Mouse (Mus musculus): ENCODE data around the gene Carf. TPM values are rescaled to one million over a fixed set of nuclear protein-coding genes. Genes with fewer than 3 reads are reported as not detected.
"Not testable (repeated sequence)": the region's sequence is repeated elsewhere in the genome, so short reads cannot be mapped to it uniquely, and the experiment has no call there.

The Carf gene
- polyA plus RNA-seq, 1 experiment from 2014 or later, result 7.6 TPM

GRCm38 (mm10) chr1:60137346-60137745 is 39.3 kb downstream of the Carf start:
- Histone ChIP-seq H3K27ac (no peak overlapping the region), H3K4me1 (replicated peaks) (no peaks in the 10 kb centered on the region), H3K4me3 (no peak overlapping the region), H3K9ac (no peak overlapping the region), H3K36me3 (peaks cover 18% of the 10 kb centered on the region), H3K27me3 (no peaks in the 10 kb centered on the region), H3K9me3 (no peaks in the 10 kb centered on the region), H3K4me2 (no peak overlapping the region)
- 41% methylated on average over 9 of the region's 9 CpGs for WGBS
- no peak for ATAC-seq (ENCODE audit: low FRiP score)

- Histone ChIP-seq H3K27me3 (no peaks in the 10 kb centered on the region), H3K4me2 (no peak overlapping the region), H3K9me3 (no peaks in the 10 kb centered on the region), H3K4me1 (replicated peaks) (no peaks in the 10 kb centered on the region), H3K9ac (no peak overlapping the region), H3K4me3 (no peak overlapping the region), H3K27ac (no peak overlapping the region), H3K36me3 (no peaks in the 10 kb centered on the region)
- no peak for ATAC-seq (ENCODE audit: low FRiP score)
- 61% methylated on average over 5 of the region's 5 CpGs for WGBS
Measured at GRCm38 (mm10) chr1:60152700-60153099, 54.7 kb downstream of the Carf start.

GRCm38 (mm10) chr1:60156651-60157050 is 58.6 kb downstream of the Carf start:
- no peak for ATAC-seq (ENCODE audit: low FRiP score)
- H3K27me3 ChIP-seq, result no peaks in the 10 kb centered on the region
- H3K4me1 ChIP-seq (replicated peaks), result no peaks in the 10 kb centered on the region
- WGBS, result 87% methylated on average over 7 of the region's 7 CpGs
- H3K36me3 ChIP-seq, result no peaks in the 10 kb centered on the region
- no peak overlapping the region for H3K27ac ChIP-seq
- H3K9ac ChIP-seq, result no peak overlapping the region
- no peaks in the 10 kb centered on the region for H3K9me3 ChIP-seq
- no peak overlapping the region for H3K4me3 ChIP-seq
- H3K4me2 ChIP-seq, result no peak overlapping the region

GRCm38 (mm10) chr1:60158411-60158810 is 60.4 kb downstream of the Carf start:
- H3K27me3 ChIP-seq, result no peaks in the 10 kb centered on the region
- H3K4me3 ChIP-seq, result no peak overlapping the region
- H3K36me3 ChIP-seq, result no peaks in the 10 kb centered on the region
- no peaks in the 10 kb centered on the region for H3K4me1 ChIP-seq (replicated peaks)
- ATAC-seq (ENCODE audit: low FRiP score), result no peak
- H3K27ac ChIP-seq, result no peak overlapping the region
- no peaks in the 10 kb centered on the region for H3K9me3 ChIP-seq
- no peak overlapping the region for H3K4me2 ChIP-seq
- 64% methylated on average over 3 of the region's 3 CpGs for WGBS
- H3K9ac ChIP-seq, result no peak overlapping the region

- H3K4me2 ChIP-seq, result no peak overlapping the region
- H3K4me1 ChIP-seq (replicated peaks), result no peaks in the 10 kb centered on the region
- H3K27me3 ChIP-seq, result no peaks in the 10 kb centered on the region
- H3K9me3 ChIP-seq, result no peaks in the 10 kb centered on the region
- H3K9ac ChIP-seq, result no peak overlapping the region
- WGBS, result 89% methylated on average over 3 of the region's 3 CpGs
- no peak overlapping the region for H3K27ac ChIP-seq
- no peaks in the 10 kb centered on the region for H3K36me3 ChIP-seq
- ATAC-seq (ENCODE audit: low FRiP score), result no peak
- H3K4me3 ChIP-seq, result no peak overlapping the region
Measured at GRCm38 (mm10) chr1:60163676-60164075, 65.6 kb downstream of the Carf start.

- no peak overlapping the region for H3K4me3 ChIP-seq
- ATAC-seq (ENCODE audit: low FRiP score), result no peak
- no peak overlapping the region for H3K4me2 ChIP-seq
- H3K9me3 ChIP-seq, result no peaks in the 10 kb centered on the region
- no peaks in the 10 kb centered on the region for H3K27me3 ChIP-seq
- 82% methylated on average over 2 of the region's 2 CpGs for WGBS
- H3K4me1 ChIP-seq (replicated peaks), result no peaks in the 10 kb centered on the region
- no peaks in the 10 kb centered on the region for H3K36me3 ChIP-seq
- no peak overlapping the region for H3K9ac ChIP-seq
- H3K27ac ChIP-seq, result no peak overlapping the region
Measured at GRCm38 (mm10) chr1:60169626-60170025, 71.6 kb downstream of the Carf start.

GRCm38 (mm10) chr1:60170251-60170650 is 72.2 kb downstream of the Carf start:
- WGBS, result 84% methylated on average over 2 of the region's 2 CpGs
- Histone ChIP-seq H3K4me1 (replicated peaks) (no peaks in the 10 kb centered on the region), H3K36me3 (no peaks in the 10 kb centered on the region), H3K9me3 (no peaks in the 10 kb centered on the region), H3K27me3 (no peaks in the 10 kb centered on the region), H3K9ac (no peak overlapping the region), H3K4me2 (no peak overlapping the region), H3K27ac (no peak overlapping the region), H3K4me3 (no peak overlapping the region)
- ATAC-seq (ENCODE audit: low FRiP score), result no peak

GRCm38 (mm10) chr1:60173119-60173518 is 75.1 kb downstream of the Carf start:
- Histone ChIP-seq H3K4me1 (replicated peaks) (no peaks in the 10 kb centered on the region), H3K4me3 (no peak overlapping the region), H3K9me3 (no peaks in the 10 kb centered on the region), H3K27ac (no peak overlapping the region), H3K27me3 (no peaks in the 10 kb centered on the region), H3K9ac (no peak overlapping the region), H3K36me3 (no peaks in the 10 kb centered on the region), H3K4me2 (no peak overlapping the region)
- 90% methylated on average over 3 of the region's 3 CpGs for WGBS
- ATAC-seq (ENCODE audit: low FRiP score), result no peak

- H3K9me3 ChIP-seq; H3K4me3 ChIP-seq; H3K9ac ChIP-seq; ATAC-seq (ENCODE audit: low FRiP score); H3K27me3 ChIP-seq; H3K36me3 ChIP-seq; H3K4me2 ChIP-seq; H3K27ac ChIP-seq: not testable (repeated sequence)
- H3K4me1 ChIP-seq (replicated peaks), result peaks cover 13% of the 10 kb centered on the region
- 94% methylated on average over 1 of the region's 1 CpGs for WGBS
Measured at GRCm38 (mm10) chr1:60177814-60178213, 79.8 kb downstream of the Carf start.

GRCm38 (mm10) chr1:60179376-60179775 is 81.3 kb downstream of the Carf start:
- H3K27me3 ChIP-seq, result no peaks in the 10 kb centered on the region
- H3K9me3 ChIP-seq, result no peaks in the 10 kb centered on the region
- H3K9ac ChIP-seq, result peak overlapping the region; percentile 94
- peak overlapping the region; percentile 90 for H3K4me3 ChIP-seq
- 37% methylated on average over 4 of the region's 4 CpGs for WGBS
- H3K27ac ChIP-seq, result peak overlapping the region; percentile 96
- H3K4me2 ChIP-seq, result peak overlapping the region; percentile 56
- no peak for ATAC-seq (ENCODE audit: low FRiP score)
- H3K4me1 ChIP-seq (replicated peaks), result peaks cover 13% of the 10 kb centered on the region
- H3K36me3 ChIP-seq, result no peaks in the 10 kb centered on the region

GRCm38 (mm10) chr1:60179932-60180783 is 82.1 kb downstream of the Carf start, which contains the start of gene Nbeal1:
TSS of gene Nbeal1 (plus strand) at chr1:60180599.
- H3K4me3 ChIP-seq, result peak within 1 kb of the TSS; percentile 90
- peak within 1 kb of the TSS; percentile 94 for H3K9ac ChIP-seq
- H3K27ac ChIP-seq, result peak within 1 kb of the TSS; percentile 96
- H3K9me3 ChIP-seq, result no peaks in the 10 kb centered on the region
- ATAC-seq (ENCODE audit: low FRiP score), result peak; percentile 99
- H3K4me1 ChIP-seq (replicated peaks), result peaks cover 13% of the 10 kb centered on the region
- under 1% methylated on average over 53 of the region's 74 CpGs for WGBS
- H3K4me2 ChIP-seq, result peak within 1 kb of the TSS; percentile 56
- no peaks in the 10 kb centered on the region for H3K36me3 ChIP-seq
- no peaks in the 10 kb centered on the region for H3K27me3 ChIP-seq

- Histone ChIP-seq H3K9me3 (no peaks in the 10 kb centered on the region), H3K27me3 (no peaks in the 10 kb centered on the region), H3K4me3 (peak overlapping the region; percentile 90), H3K4me2 (peak overlapping the region; percentile 56), H3K36me3 (no peaks in the 10 kb centered on the region), H3K4me1 (replicated peaks) (peaks cover 13% of the 10 kb centered on the region), H3K9ac (peak overlapping the region; percentile 94), H3K27ac (peak overlapping the region; percentile 96)
- ATAC-seq (ENCODE audit: low FRiP score), result no peak; the same call in 1 of the 2 replicates
- WGBS, result 1% methylated on average over 28 of the region's 30 CpGs
Measured at GRCm38 (mm10) chr1:60180784-60181221, 82.8 kb downstream of the Carf start.

- no peak overlapping the region for H3K27ac ChIP-seq
- H3K4me2 ChIP-seq, result no peak overlapping the region
- no peaks in the 10 kb centered on the region for H3K4me1 ChIP-seq (replicated peaks)
- H3K9ac ChIP-seq, result no peak overlapping the region
- ATAC-seq (ENCODE audit: low FRiP score), result no peak
- H3K9me3 ChIP-seq, result no peaks in the 10 kb centered on the region
- H3K27me3 ChIP-seq, result no peaks in the 10 kb centered on the region
- no peaks in the 10 kb centered on the region for H3K36me3 ChIP-seq
- H3K4me3 ChIP-seq, result no peak overlapping the region
Measured at GRCm38 (mm10) chr1:60188454-60188853, 90.4 kb downstream of the Carf start.

Measured in hindbrain, embryonic 13.5 days (tissue).